Mouse (Mus musculus) retina, embryonic 14.5 days (tissue): ENCODE data around the gene Atg4d.
"Not testable (repeated sequence)": the region's sequence is repeated elsewhere in the genome, so short reads cannot be mapped to it uniquely, and the experiment has no call there.

Source experiments
- DNase-seq: peaks from one replicate; pipeline ENCODE4 v3.0.0-alpha.2; 2015; ENCODE audit warnings: low spot score

Gene Atg4d

DNA sequence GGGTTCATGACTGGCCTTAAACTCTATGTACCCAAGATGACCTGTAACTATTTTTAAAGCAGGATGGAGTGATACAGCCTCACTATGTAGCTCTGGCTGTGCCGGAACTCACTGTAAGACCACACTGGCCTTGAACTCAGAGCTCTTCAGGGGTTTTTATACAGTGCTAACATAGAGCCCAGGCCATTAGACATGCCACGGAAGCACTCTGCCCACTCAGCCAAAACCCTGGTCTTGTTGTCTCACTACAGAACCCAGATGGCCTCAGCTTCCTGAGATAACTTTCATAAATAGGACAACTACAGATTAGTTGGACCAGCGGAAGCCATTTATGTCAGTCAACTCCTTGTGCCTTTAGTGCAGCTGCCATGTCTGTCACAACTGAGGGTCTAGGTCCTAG, 9.2 kb downstream of the Atg4d start:
- DNase-seq: no peak

DNA sequence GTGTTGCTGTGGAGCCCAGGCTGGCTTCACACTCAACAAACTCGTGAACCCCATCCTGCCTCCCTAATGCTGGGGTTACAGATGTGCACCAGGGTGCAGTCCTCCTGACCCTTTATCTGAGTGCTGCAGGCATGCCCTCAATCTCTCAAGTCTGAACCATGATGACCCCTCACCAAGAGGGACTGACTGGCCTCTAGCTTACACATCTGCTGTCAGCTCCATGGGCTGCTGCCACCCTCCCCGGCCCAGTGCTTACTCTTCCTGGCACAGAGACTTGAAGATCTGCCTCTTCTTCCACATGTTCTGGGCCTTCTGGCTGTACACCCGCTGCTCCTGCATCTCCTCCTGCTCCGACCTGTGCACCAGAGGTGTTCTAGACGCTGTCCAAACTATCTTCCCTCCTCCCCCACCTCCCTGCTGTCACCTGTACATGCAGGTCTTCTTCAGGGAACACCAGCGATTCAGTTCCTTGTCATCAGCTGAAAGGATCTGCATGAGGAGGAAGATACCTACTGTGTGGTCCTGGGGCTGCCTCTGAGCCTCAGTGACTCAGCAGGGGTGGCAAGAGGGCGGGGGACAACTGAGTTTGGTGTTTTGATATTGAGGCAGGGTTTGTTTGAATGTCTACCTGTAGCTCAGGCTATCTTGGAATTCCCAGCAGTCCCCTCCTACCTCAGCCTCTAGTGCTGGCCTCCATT, 10.1 kb downstream of the Atg4d start:
- no peak for DNase-seq

DNA sequence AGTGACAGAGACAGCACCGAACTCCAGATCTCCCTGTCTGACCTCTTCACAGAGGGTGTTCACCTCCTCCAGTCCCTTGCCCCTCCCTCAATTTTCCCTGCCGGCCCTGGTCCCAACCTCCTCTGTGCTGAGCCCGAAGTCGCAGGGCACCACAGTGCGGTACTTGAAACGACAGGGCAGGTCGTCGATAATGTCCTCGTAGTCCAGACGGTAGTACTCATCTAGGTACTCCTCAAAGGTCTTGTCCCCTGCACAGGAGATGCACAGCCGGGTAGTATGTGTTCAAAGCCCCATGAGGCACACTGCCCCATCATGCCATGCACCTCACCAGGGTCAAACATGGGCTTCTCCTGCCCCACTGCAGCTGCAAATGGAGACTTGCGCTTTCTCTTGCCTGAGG, 10.6 kb downstream of the Atg4d start:
- DNase-seq: no peak

DNA sequence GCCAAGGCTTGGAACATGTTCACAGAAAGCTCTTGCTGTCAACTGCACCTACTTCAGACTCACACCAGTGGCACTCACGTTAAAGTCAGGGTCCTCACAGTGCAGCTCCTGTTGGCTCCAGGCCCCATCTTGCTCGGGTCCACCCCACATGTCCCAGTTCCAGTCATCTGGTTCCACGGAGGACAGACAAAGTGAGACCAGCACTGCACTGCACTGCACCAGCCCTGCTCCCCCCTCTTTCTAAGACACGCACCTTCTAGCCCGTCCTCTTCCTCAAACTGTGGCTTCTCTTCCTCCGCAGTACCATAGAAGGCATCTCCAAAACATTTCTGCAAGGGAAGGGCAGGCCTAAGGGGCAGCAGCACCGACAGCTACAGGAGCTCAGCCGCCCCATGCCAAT, 11.2 kb downstream of the Atg4d start:
- DNase-seq: no peak

DNA sequence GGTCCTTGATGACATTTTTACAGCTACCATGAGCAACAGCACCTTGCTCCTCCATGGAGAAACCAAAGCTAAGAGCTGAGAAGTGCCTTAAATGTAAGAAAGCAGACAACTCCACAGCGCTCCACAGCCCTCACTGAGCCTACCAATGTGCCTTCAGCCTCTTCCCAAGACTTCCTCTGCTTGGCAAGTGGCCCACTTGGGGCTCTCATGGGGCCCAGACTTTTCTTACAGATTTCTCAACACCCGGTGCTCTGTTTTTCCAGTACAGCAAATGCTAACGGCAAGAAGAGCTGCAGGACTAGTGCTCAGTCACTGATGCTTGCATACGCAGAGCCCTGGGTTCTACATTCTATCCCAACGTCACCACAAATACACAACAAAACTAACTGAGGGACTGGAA, 12.7 kb downstream of the Atg4d start:
- DNase-seq: no peak

DNA sequence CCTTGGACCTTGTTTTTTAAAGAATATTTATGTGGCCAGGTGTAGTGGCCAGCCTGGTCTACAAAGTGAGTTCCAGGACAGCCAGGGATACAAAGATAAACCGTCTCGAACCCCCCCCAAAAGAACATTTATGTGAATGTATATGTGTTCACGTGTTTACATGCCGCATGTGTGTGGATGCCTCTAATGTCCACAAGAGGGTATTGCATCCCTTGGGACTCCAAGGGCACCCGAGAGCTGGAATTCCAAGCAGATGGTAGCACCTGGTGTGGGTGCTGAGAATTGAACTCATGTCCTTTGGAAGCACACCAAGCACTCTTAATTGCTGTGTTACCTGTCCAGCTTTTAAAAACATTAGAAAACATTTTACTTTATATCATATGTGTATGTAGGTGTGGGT, 18.5 kb downstream of the Atg4d start:
- no peak for DNase-seq

DNA sequence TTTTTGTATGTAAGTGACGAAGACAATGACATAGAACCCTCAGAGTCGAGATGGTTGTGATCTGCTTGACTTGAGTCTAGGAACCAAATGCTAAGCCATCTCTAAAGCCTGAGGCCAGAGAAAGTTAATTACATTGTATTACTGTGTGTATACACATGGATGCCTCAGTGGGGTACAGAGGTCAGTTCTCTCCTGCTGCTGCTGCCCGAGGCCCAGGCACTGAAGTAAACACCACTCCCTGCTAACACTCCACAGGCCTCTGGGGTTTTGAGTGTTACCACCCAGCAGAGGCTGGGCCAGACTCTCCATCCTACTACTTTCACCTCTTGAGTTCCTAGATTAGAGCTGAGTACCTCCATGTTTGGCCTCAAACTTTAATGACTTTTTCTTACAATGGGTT, 18.9 kb downstream of the Atg4d start:
- no peak for DNase-seq

DNA sequence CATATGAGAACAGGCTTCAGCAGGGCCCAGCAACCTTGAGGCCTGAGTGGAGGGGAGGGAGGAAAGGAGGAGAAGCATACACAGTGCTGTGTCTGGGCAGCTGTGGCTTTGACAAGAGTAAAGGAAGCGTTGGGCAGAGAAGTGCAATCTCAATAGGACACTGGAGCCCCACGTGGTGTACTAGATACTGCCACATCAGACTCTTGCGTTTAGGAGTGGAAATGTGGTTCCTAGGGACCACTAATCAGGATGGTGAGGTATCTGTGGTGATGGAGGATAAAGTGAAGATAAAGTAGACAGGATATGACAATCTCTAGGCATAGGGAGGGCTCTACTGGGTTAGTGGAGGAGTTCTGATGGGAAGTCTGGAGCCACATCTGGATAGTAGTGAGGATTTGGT, 21.7 kb downstream of the Atg4d start:
- no peak for DNase-seq

DNA sequence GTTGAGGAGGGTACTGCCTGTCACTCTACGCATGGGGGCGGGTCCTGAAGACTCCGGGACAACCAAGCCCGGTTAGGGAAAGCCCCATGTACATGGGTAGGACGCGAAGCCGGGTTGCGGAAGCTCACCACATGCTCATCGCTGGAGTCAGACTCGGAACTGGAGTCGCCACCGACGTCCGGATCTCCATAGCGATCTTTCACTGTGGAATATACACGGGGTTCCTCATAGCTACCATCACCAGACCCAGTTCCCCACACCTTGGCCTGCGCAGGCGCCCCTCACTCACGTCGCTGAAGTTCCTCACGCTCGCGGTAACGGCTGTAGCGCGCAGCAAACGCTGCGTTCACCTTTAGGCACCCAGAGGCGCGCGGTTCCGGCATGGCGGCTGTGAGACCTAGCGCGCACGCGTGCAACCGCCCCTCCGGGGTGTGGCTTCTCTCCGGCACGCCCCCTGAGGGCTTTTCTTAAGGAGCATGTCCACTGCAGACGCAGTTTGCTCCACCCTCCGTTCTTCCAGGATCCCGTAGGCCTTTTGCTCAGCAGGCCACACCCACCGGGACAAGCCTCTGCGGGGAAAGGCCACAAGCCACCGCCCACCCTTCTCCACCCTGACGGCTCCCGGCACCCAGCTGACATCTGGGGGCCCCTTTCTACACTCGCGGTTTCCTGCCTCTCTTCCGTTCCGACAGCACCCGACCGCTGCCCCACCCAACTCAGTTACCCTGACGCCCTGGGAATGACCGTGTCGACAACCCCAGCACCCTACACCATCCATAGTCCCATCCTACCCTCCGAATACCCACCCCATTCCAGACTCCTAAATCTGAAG, 22.7 kb downstream of the Atg4d start, which contains the start of gene Kri1:
Gene Kri1 (minus strand): TSS at position 399 of the 832 bp plus-strand sequence.
- DNase-seq: peak; percentile 98

DNA sequence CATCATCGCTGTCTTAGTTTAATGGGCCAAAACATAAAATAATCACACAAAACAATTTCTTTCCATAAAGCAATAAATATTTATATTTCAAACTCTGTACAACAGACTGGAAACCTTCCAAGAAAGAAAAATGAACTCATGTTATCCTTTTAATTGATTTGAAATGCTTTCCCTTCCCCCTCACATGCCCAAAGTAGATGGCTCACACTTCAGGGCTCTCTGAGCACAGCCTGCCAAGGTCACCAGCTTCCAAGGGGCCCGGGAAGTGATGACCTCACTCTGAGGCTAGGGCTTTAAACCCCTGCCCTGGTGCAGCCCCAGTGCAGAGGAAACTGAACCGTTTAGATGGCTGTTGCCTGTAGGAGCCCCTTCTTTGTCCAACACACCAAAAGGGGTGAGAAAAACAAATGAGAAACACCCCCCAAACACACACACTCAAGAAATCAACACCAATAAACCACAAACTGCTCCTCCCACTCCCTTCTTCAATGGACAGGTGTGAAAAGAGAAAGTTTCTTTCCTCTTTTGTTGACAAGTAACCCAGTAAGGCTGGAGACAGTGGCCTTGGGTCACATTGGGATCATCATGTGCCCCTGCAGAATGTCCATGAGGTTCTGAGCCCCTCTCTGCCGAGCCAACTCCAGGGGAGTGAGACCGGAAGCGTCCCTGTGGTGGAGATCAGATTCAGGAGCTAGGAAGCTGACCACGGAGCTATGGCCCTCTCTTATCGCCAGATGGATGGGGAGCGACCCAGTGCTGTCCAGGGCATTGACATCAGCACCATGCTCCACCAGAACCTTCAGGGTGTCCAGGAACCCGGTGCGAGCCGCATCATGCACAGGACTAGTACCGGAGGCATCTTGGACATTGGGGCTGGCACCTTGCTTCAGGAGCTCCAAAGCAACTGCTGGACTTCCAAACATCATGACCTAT, 23.6 kb downstream of the Atg4d start:
- peak; percentile 29 for DNase-seq

DNA sequence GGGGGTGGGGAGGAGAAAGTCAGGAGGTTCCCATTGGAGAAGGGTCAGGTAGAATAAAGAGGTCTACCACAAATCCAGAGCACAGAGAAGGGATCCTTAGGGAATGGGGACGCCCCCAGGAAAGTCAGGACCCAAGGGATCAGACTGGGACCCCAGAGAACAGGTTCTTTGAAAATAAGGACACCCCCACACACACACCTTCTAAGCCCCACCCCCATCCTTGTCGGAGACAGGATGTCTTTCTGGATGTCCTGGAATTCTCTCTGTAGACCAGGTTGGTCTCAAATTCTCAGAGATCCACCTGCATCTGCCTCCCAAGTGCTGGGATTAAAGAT, 24.2 kb downstream of the Atg4d start:
- DNase-seq: no peak

DNA sequence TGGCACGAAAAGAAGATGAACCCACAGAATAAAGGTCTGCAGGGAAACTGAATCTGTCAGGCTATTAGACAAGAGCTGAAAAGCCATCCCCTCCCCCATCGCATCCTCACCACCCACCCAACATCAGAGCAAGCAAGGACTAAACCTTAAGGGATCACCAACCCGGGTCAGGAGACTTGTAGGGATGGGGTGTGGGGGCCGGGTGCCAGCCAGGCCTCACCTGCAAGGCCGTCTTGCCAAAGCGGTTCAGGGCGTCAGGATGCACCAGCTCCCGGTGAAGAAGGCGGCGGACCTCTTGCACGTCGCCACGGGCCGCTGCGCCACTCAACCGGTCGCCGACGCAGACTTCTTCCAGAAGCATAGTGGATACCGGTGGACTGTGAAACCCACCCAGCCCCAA, 25.5 kb downstream of the Atg4d start:
- no peak for DNase-seq

DNA sequence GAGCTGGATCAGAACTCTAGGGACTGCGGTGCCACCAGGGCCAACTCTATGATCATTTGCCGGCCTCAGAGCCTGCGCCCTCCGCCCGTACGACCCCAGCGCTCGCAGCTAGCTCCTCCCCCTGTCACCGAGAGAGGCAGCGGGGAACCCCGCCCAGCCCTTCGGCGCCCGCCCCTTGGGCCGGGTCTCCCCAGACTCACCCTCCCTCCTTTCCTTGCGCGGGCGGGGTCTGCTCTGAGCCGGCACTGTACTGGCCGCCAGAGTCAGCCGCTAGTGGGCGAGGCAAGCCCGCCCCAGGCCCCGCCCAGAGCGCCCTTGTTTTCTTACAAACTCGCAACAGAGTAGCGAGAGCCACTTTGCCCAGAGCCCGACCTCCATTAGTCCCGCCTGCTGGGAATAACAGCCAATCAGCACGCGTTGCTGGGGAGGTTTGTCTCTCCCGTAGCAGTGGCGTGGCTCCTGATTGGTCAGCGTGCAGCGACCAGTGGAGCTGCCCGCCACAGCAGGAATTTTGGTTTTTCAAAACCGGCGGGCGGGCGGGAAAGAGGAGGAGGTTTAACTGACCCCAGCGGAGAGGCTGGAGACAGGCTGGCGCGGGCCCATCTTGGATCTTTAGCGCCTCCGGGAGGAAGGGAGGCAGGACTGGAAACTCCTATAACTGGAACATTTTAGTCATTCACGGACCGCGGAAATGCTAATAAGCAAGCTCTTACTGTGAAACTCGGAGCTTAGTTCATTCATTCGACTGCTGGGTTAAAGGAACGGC, 26.1 kb downstream of the Atg4d start, which contains the start of gene Cdkn2d:
Gene Cdkn2d (minus strand): TSS at position 386 of the 766 bp plus-strand sequence.
- peak; percentile 100 for DNase-seq

DNA sequence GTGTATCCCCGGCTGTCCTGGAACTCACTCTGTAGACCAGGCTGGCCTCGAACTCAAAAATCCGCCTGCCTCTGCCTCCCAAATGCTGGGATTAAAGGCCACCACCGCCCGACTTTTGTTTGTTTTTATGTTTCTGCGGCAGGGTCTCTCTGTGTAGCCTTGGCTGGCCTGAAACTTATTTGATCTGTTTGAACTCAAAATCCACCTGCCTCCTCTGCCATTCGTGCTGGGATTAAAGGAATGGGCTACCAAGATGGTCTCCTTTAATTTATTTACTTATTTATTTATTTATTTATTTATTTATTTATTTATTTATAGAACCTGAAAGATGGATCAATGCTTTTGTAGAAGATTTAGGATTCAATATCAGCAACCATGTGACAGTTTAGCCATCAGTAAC, 26.8 kb downstream of the Atg4d start:
- DNase-seq: not testable (repeated sequence)

DNA sequence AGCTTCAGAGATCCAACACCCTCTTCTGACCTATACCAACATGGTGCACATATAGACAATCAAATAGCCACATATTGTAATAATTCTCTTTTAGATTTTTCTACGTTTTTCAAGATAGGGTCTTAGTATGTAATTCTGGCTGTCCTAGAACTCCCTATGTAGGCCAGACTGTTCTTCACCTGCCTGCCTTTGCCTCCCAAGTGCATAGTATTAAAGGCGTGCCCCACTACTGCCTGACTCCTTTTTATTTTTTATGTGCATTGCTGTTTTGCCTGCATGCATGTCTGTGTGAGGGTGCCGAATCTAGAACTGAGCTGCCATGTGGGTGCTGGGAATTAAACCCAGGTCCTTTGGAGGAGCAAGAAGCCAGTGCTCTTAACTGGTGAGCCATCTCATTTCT, 27.2 kb downstream of the Atg4d start:
- DNase-seq: no peak

DNA sequence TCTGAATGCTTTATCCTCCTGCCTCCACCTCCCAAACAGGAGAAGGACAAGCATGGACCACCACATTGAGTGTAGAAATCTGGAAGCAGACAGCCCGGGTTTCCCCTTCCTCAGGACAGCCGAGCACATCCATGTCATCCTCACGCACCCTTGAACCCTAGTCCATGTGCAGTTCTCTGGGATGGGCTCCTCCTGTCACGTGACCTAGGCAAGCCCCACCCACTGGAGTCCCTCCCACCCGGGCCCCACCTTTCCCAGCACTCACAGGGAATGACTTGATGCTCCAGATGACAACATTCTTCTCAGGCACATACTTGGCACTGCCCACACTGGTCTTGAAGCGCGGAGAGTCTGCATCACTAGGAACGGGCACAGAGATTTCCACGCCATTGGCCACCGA, 33.9 kb downstream of the Atg4d start:
- DNase-seq: no peak

DNA sequence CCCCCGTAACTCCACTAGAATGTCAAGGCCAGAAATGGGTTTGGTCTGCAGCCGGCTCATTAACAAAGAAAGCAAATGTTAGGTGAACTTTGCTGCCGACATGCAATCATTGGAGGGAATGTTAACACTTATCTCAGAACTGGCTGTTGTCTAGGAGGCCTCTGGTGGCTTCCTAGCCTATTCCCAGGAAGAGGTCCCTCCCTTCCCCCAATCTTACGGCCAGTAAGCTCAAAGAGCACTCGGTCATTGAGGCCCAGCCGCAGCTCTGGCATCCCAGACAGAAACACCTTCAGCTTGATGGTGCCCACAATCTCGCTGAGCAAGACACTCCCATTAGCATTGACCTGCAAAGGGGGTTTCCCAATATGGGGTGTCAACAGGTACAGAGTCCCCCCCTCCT, 40.0 kb downstream of the Atg4d start:
- DNase-seq: no peak

DNA sequence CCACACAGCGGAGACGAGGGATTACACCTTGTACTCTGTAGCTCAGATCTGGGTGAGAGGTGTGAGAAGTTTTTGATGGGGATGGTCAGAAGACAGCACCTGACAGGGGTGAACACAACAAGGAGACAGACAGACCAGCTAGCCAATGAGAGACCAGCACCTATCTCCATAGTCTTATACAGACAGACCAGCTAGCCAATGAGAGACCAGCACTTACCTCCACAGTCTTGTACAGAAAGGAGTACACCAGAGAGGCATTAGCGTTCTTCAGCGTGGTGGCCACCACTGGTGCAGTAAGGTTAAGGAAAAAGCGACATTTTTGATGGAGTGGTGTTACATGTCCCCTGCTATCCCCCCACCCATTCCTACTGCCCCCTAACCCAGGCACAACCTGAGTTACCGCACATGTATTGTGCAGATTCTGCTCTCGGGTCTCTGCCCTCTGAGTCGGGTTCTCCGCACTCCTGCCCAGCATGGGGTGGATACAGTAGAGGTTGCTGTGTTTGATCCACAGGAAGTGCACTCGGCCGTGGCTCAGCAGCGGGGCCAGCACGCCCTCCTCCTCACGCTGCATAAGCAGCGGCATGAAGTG, 44.2 kb downstream of the Atg4d start:
- peak; percentile 26 for DNase-seq

DNA sequence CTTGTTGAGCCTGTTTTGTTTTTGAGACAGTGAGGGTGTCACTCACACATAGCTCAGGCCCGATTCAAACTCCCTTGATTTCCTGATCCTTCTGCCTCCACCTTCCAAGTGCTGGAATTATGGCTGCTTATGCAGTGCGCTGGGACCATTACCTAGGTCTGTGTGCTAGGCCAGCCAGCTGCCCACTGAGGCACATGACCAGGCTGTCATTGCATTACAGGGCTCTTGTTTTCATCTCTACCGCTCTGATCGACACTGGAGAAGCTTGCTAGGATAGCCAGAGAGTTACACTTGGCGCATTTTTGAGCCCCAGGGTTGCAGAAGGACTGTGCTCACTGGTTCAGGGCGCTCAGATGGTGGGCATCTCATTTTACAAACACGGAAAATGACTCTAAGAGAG, 46.6 kb downstream of the Atg4d start:
- no peak for DNase-seq

DNA sequence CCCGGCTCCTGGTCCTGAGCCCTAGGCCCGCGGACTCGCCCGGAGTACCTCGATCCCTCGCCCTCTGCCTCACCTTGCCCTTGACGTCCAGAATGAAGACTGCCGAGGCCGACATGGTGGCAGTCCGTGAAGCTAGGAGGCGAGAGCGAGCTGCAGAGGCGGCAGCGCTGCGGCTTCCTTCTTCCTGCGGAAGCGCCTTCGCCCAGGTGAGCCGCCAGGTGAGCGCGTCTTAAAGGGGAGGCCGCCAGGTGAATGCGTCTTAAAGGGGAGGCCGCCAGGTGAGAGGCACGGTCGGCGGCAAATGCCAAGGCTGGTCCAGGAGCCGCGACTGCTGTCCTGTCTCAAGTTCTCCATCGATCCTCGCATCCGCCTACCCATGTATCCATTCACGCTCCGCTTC, 47.0 kb downstream of the Atg4d start, which contains the start of gene Ap1m2:
Gene Ap1m2 (minus strand): TSS at position 204 of the 400 bp plus-strand sequence.
- DNase-seq: no peak

DNA sequence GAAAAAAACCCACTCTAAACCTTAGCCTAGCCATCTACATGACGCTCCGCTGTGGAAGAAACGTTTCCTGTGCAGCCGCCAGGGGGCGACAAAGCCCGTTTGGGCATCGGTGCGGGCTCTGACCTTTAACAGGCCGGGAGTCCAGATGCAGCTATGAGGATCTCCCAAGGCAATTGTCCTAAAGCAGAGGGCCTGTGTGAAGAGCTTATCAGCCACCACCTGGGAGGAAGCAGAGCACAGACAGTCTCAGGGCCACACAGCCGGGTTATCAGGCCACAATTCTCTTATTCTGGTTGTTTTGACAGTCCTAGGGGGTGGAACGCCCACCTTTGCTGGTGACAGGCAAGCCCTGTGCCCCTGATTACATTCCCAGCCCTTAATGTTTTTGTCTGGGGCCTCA, 48.3 kb downstream of the Atg4d start:
- peak; percentile 95 for DNase-seq
